Mouse (Mus musculus): Measurements from ENCODE around the gene Nfe2l1.

Nfe2l1 gene

GRCm38 (mm10) chr11:96821956-96822355 lies 7.8 kb downstream of the Nfe2l1 start:
- 67% methylated on average over 10 of the region's 10 CpGs for WGBS

- 57% methylated on average over 8 of the region's 8 CpGs for WGBS
These were observed 11.5 kb downstream of the Nfe2l1 start for GRCm38 (mm10) chr11:96818128-96818710.

- WGBS = 61% methylated on average over 5 of the region's 5 CpGs
These were observed 12.8 kb downstream of the Nfe2l1 start for GRCm38 (mm10) chr11:96816979-96817378.

GRCm38 (mm10) chr11:96816494-96816893 lies 13.3 kb downstream of the Nfe2l1 start:
- 89% methylated on average over 1 of the region's 1 CpGs for WGBS

GRCm38 (mm10) chr11:96815895-96816294 lies 13.9 kb downstream of the Nfe2l1 start:
- 96% methylated on average over 2 of the region's 2 CpGs for WGBS

GRCm38 (mm10) chr11:96814443-96814842 lies 15.3 kb downstream of the Nfe2l1 start:
- 81% methylated on average over 2 of the region's 2 CpGs for WGBS

- 93% methylated on average over 5 of the region's 5 CpGs for WGBS
These were observed 15.8 kb downstream of the Nfe2l1 start for GRCm38 (mm10) chr11:96813920-96814319.

- WGBS = 92% methylated on average over 4 of the region's 4 CpGs
These were observed 16.3 kb downstream of the Nfe2l1 start for GRCm38 (mm10) chr11:96813455-96813854.

- whole genome bisulfite sequencing = 84% methylated on average over 1 of the region's 1 CpGs
These were observed 18.6 kb downstream of the Nfe2l1 start for GRCm38 (mm10) chr11:96811188-96811587.

- WGBS = 69% methylated on average over 6 of the region's 6 CpGs
These were observed 20.1 kb downstream of the Nfe2l1 start for GRCm38 (mm10) chr11:96809562-96810235.

GRCm38 (mm10) chr11:96808066-96808465 lies 21.7 kb downstream of the Nfe2l1 start:
- WGBS = 20% methylated on average over 1 of the region's 1 CpGs

GRCm38 (mm10) chr11:96805606-96806005 lies 24.2 kb downstream of the Nfe2l1 start:
- 90% methylated on average over 5 of the region's 5 CpGs for WGBS

GRCm38 (mm10) chr11:96799511-96799910 lies 30.3 kb downstream of the Nfe2l1 start:
- 88% methylated on average over 2 of the region's 2 CpGs for WGBS

- WGBS = 29% methylated on average over 1 of the region's 1 CpGs
These were observed 33.2 kb downstream of the Nfe2l1 start for GRCm38 (mm10) chr11:96796586-96796985.

GRCm38 (mm10) chr11:96796081-96796480 lies 33.7 kb downstream of the Nfe2l1 start:
- WGBS = 97% methylated on average over 2 of the region's 2 CpGs

- 97% methylated on average over 13 of the region's 13 CpGs for WGBS
These were observed 34.3 kb downstream of the Nfe2l1 start for GRCm38 (mm10) chr11:96795491-96795890.

GRCm38 (mm10) chr11:96790681-96791080 lies 39.1 kb downstream of the Nfe2l1 start:
- WGBS = 23% methylated on average over 1 of the region's 1 CpGs

- 12% methylated on average over 5 of the region's 5 CpGs for WGBS
These were observed 39.8 kb downstream of the Nfe2l1 start for GRCm38 (mm10) chr11:96789990-96790389.

GRCm38 (mm10) chr11:96788871-96789795 lies 40.6 kb downstream of the Nfe2l1 start, which contains the start of gene Cbx1:
Gene Cbx1 (plus strand): TSS chr11:96789127.
- WGBS = 1% methylated on average over 93 of the region's 93 CpGs

- 48% methylated on average over 9 of the region's 9 CpGs for WGBS
These were observed 42.9 kb downstream of the Nfe2l1 start for GRCm38 (mm10) chr11:96786731-96787450.

- WGBS = 13% methylated on average over 7 of the region's 7 CpGs
These were observed 44.9 kb downstream of the Nfe2l1 start for GRCm38 (mm10) chr11:96784847-96785246.

- WGBS = 77% methylated on average over 2 of the region's 2 CpGs
These were observed 48.3 kb downstream of the Nfe2l1 start for GRCm38 (mm10) chr11:96781425-96781824.

All from cerebral cortex, adult 2 months (tissue).